Mouse (Mus musculus) myocyte (in vitro differentiated cells): ENCODE measurements at regions not wholly inside any gene's neighbourhood (a gene's known extent, or its start where the extent isn't known, plus 50 kb on each side); places are given as distances from the start of the nearest gene placed in this dataset.

ENCODE experiments used
- H3K27me3 ChIP-seq: one replicate; pipeline ENCODE4 v1.6.1; 2011; ENCODE audit not compliant: control insufficient read depth, insufficient read depth, insufficient read length
- H3K36me3 ChIP-seq: one replicate; pipeline ENCODE4 v1.6.1; 2011; ENCODE audit not compliant: control insufficient read depth, insufficient read depth
- H3K4me2 ChIP-seq: one replicate; pipeline ENCODE4 v1.6.1; 2011; ENCODE audit warnings: low read depth, control low read depth
- H3K4me3 ChIP-seq: one replicate; pipeline ENCODE4 v1.5.1; 2011; ENCODE audit warnings: mild to moderate bottlenecking, control low read depth, moderate library complexity
- H3K79me2 ChIP-seq: one replicate; pipeline ENCODE4 v1.6.1; 2011; ENCODE audit not compliant: control insufficient read depth, insufficient read depth
- H3ac ChIP-seq: one replicate; pipeline ENCODE4 v1.6.1; 2011; ENCODE audit not compliant: control insufficient read depth, insufficient read length
- CEBPB ChIP-seq: IDR thresholded peaks from 2 replicates; pipeline ENCODE4 v1.6.1; 2011; ENCODE audit warnings: mild to moderate bottlenecking, moderate library complexity; ENCODE audit not compliant: poor library complexity, insufficient read depth, severe bottlenecking
- E2F4 ChIP-seq: IDR thresholded peaks from one replicate; pipeline ENCODE4 v1.6.1; 2011; ENCODE audit warnings: mild to moderate bottlenecking, control low read depth, moderate library complexity; ENCODE audit not compliant: insufficient read depth
- MAX ChIP-seq: IDR thresholded peaks from one replicate; pipeline ENCODE4 v1.6.1; 2011; ENCODE audit warnings: low read depth, mild to moderate bottlenecking, control low read depth
- MYOD1 ChIP-seq, 3 experiments: IDR thresholded peaks; one replicate each; pipeline ENCODE4 v1.6.1; 2011; ENCODE audit warnings: control low read depth in 2 of 3, low read depth in 2 of 3, mild to moderate bottlenecking in 2 of 3, moderate library complexity in 1 of 3; ENCODE audit not compliant: insufficient read length in 2 of 3, control insufficient read depth in 1 of 3
- MYOG ChIP-seq, 3 experiments: IDR thresholded peaks; one replicate each; pipeline ENCODE4 v1.6.1; 2011; ENCODE audit warnings: control low read depth in 2 of 3, low read depth in 2 of 3, mild to moderate bottlenecking in 2 of 3; ENCODE audit not compliant: insufficient read length in 2 of 3, control insufficient read depth in 1 of 3, insufficient read depth in 1 of 3
- POLR2A ChIP-seq: IDR thresholded peaks from one replicate; pipeline ENCODE4 v1.6.1; 2011; ENCODE audit warnings: low read depth, mild to moderate bottlenecking, control low read depth, moderate library complexity; ENCODE audit not compliant: insufficient read length
- POLR2AphosphoS2 ChIP-seq: IDR thresholded peaks from one replicate; pipeline ENCODE4 v1.6.1; 2011; ENCODE audit warnings: low read depth, control low read depth; ENCODE audit not compliant: insufficient read length
- REST ChIP-seq: IDR thresholded peaks from one replicate; pipeline ENCODE4 v1.6.1; 2011; ENCODE audit warnings: mild to moderate bottlenecking, control low read depth, moderate library complexity; ENCODE audit not compliant: insufficient read depth, insufficient read length
- SRF ChIP-seq: IDR thresholded peaks from one replicate; pipeline ENCODE4 v1.6.1; 2011; ENCODE audit warnings: low read depth; ENCODE audit not compliant: control insufficient read depth, insufficient read length
- TCF12 ChIP-seq: IDR thresholded peaks from one replicate; pipeline ENCODE4 v1.6.1; 2011; ENCODE audit warnings: mild to moderate bottlenecking, control low read depth; ENCODE audit not compliant: poor library complexity, insufficient read depth, severe bottlenecking
- TCF3 ChIP-seq: IDR thresholded peaks from one replicate; pipeline ENCODE4 v1.6.1; 2011; ENCODE audit warnings: low read depth, control low read depth; ENCODE audit not compliant: insufficient read length
- USF1 ChIP-seq: IDR thresholded peaks from one replicate; pipeline ENCODE4 v1.6.1; 2011; ENCODE audit warnings: low read depth, mild to moderate bottlenecking, control low read depth, moderate library complexity

- Histone ChIP-seq H3K79me2 (no peaks in the 10 kb centered on the region), H3K27me3 (peaks cover 4% of the 10 kb centered on the region), H3K36me3 (no peaks in the 10 kb centered on the region), H3ac (no peak overlapping the region), H3K4me2 (peak overlapping the region; percentile 75), H3K4me3 (peak overlapping the region; percentile 0)
- no peak for TF ChIP-seq MYOD1 (IDR thresholded peaks at IDR 0.05; ENCODE audit: control insufficient read depth in 1 of 3, insufficient read length in 2 of 3, low read depth in 2 of 3)
- TF ChIP-seq TCF12: no peak
Measured at GRCm38 (mm10) chr6:98105280-98106090, 237.1 kb downstream of the Gm765 start.

GRCm38 (mm10) chr6:98104432-98104831 lies 238.1 kb downstream of the Gm765 start:
- H3K79me2 ChIP-seq: no peaks in the 10 kb centered on the region
- H3K4me3 ChIP-seq: no peak overlapping the region
- H3K36me3 ChIP-seq: no peaks in the 10 kb centered on the region

GRCm38 (mm10) chr6:98101023-98101422 lies 241.5 kb downstream of the Gm765 start:
- Histone ChIP-seq H3K36me3 (no peaks in the 10 kb centered on the region), H3K27me3 (peaks cover 8% of the 10 kb centered on the region), H3K4me2 (no peak overlapping the region), H3K79me2 (no peaks in the 10 kb centered on the region), H3K4me3 (no peak overlapping the region), H3ac (no peak overlapping the region)
- TF ChIP-seq TCF3: no peak
- TF ChIP-seq CEBPB: no peak
- no peak for TF ChIP-seq SRF
- no peak for TF ChIP-seq E2F4
- TF ChIP-seq MYOD1 (IDR thresholded peaks at IDR 0.05; ENCODE audit: control insufficient read depth in 1 of 3, insufficient read length in 2 of 3, low read depth in 2 of 3): no peak
- TF ChIP-seq MYOG (IDR thresholded peaks at IDR 0.05; ENCODE audit: control insufficient read depth in 1 of 3, insufficient read depth in 1 of 3, insufficient read length in 2 of 3, low read depth in 2 of 3): no peak
- no peak for TF ChIP-seq REST
- no peak for TF ChIP-seq MAX
- no peak for TF ChIP-seq POLR2AphosphoS2
- TF ChIP-seq USF1: no peak
- TF ChIP-seq POLR2A: no peak
- TF ChIP-seq TCF12: no peak

More at GRCm38 (mm10) chr6:98104432-98104831, 238.1 kb downstream of the Gm765 start:
- peaks cover 4% of the 10 kb centered on the region for H3K27me3 ChIP-seq
- TF ChIP-seq REST: no peak
- TF ChIP-seq POLR2A: no peak
- no peak for TF ChIP-seq TCF3
- TF ChIP-seq MAX: no peak
- no peak for TF ChIP-seq SRF
- H3K4me2 ChIP-seq: no peak overlapping the region
- no peak overlapping the region for H3ac ChIP-seq

GRCm38 (mm10) chr6:98099126-98099525 lies 243.4 kb downstream of the Gm765 start:
- TF ChIP-seq E2F4 (no peak), CEBPB (no peak), POLR2AphosphoS2 (no peak), USF1 (no peak), POLR2A (no peak), TCF12 (no peak), SRF (no peak), MAX (no peak), TCF3 (no peak), MYOD1 (IDR thresholded peaks at IDR 0.05; ENCODE audit: control insufficient read depth in 1 of 3, insufficient read length in 2 of 3, low read depth in 2 of 3) (no peak), MYOG (IDR thresholded peaks at IDR 0.05; ENCODE audit: control insufficient read depth in 1 of 3, insufficient read depth in 1 of 3, insufficient read length in 2 of 3, low read depth in 2 of 3) (no peak), REST (no peak)
- Histone ChIP-seq H3K27me3 (peaks cover 8% of the 10 kb centered on the region), H3K36me3 (no peaks in the 10 kb centered on the region)

GRCm38 (mm10) chr6:98095243-98095642 lies 247.3 kb downstream of the Gm765 start:
- Histone ChIP-seq H3ac (no peak overlapping the region), H3K4me3 (no peak overlapping the region), H3K27me3 (peaks cover 4% of the 10 kb centered on the region), H3K79me2 (no peaks in the 10 kb centered on the region), H3K4me2 (no peak overlapping the region), H3K36me3 (no peaks in the 10 kb centered on the region)
- no peak for TF ChIP-seq MYOG (IDR thresholded peaks at IDR 0.05; ENCODE audit: control insufficient read depth in 1 of 3, insufficient read depth in 1 of 3, insufficient read length in 2 of 3, low read depth in 2 of 3)
- TF ChIP-seq SRF: no peak
- TF ChIP-seq TCF3: no peak

More at GRCm38 (mm10) chr6:98099126-98099525, 243.4 kb downstream of the Gm765 start:
- Histone ChIP-seq H3ac (no peak overlapping the region), H3K4me2 (no peak overlapping the region), H3K79me2 (no peaks in the 10 kb centered on the region), H3K4me3 (no peak overlapping the region)
